Mouse (Mus musculus) cerebellum, adult 11 months (tissue): ENCODE results near the gene Olfr65.

Source experiments
- DNase-seq: peaks from one replicate; pipeline ENCODE4 v3.0.0; 2022

The Olfr65 gene

DNA sequence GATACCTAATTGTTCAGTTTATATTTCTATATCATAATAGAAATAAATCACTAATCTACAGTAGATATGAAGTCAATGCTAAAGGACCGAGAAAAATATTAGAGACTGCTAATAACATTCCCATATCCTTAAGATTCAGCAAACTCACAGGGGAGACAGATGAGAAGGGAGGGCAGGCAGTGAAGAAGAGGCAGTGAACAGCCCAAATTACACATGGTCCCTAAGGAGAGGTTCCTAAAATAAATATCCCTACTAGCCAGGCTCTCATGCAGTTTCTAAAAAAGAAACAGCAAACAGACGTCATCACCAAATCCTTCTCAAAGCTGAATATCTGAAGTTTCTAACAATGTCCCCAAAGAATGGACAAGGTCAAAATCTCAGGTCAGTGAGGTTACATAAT, at the start of gene Olfr65:
Olfr65 (plus strand) TSS at position 301 of the 400 bp plus-strand sequence.
- DNase-seq = no peak

DNA sequence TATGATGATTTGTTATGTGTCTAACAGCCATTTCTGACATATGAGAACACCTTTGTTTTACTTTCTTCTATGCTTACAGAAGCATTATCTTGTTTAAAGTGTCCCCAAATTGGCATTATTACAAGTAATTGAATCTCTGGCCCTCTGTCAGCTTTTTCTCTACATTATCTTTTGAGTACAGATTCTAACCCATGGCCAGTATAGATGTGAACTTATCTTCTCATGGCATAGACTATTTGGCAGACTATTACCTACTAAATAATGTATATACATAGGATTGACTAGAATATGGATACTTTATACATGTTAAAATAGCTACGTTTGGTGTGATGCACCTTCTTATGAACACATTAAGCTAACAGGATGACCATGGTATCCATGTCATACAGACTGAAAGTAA, 48.6 kb upstream of the Olfr65 start:
- no peak for DNase-seq

DNA sequence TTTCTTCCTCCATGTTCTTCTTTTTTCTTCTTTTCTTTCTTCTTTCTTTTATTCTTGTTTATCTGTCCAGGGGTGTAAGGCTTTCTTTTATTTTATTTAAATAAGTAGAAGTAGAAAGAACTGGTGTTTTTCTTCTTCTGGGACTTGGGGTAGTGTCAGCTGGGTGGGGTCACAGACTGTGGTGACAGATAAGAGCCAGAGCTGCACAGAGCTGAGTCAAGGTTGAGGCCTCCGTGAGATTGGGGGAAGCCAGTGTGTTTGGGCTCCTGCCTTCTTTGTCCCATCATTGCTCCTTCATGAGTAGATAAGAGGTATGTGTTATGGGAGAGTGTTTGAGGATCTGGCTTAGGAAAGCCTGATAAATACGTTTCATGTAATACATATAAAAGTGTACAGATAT, 44.2 kb upstream of the Olfr65 start:
- no peak for DNase-seq

GRCm38 (mm10) chr7:103860855-103861254, 42.4 kb upstream of the Olfr65 start:
- no peak for DNase-seq

DNA sequence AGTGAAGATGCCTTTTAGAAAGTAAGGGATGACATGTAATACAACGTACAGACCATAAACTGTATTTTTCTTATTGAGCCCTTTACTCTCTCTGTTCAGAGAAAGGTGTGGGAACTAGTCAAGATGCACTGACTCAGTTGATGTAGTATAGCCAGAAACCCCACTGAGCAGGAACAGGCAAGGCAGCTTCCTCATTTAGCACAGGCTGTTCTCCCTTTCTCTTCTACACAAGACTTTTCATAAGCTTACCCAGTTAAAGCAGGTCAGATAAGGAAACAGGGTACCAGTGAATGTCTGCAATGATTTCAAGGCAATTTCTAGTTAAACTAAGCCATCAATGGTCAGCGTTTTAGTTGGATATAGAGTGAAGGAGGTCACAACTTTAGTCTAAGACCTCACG, 41.8 kb upstream of the Olfr65 start:
- DNase-seq = no peak

- no peak for DNase-seq
These were observed 37.6 kb upstream of the Olfr65 start for GRCm38 (mm10) chr7:103865716-103866115.

DNA sequence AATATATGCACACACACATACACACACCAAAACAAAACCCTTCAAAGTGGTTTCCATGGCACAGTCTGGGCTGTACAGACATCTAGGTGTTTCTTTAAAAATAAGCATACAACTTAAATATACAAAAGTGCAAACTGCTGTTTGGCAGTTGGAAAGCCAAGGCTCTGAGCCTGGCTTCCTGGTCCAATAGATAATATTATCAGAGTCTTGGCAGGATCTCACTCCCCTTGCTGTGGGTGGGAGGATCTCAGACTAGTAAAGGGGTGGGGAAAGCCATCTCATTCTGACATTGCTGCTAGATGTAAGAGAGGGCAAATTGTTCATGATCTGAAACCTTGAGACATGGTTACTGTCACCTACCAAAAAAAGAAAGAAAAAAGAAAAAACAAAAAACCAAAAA, 32.6 kb upstream of the Olfr65 start:
- no peak for DNase-seq

GRCm38 (mm10) chr7:103873064-103873463, 30.2 kb upstream of the Olfr65 start:
- no peak for DNase-seq

- no peak for DNase-seq
These were observed 28.8 kb upstream of the Olfr65 start for GRCm38 (mm10) chr7:103874451-103874850.

GRCm38 (mm10) chr7:103877093-103877492, 26.2 kb upstream of the Olfr65 start:
- DNase-seq = no peak

DNA sequence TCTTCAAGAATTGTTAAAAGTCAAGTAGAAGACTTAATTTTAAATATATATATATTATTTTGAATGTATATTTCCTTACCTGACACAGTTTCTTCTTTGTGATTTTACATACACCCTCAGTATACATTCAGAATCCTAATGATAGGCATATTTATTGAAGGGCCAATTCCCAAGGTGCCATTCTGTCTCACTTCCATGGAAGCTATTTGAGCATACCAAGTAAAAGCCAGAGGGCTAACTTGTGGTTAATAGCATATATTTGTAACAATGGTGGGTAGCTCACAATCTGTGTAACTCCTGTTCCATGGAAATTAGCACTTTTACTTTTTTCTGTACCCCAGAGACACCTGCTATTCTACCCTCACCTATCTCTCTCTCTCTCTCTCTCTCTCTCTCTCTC, 17.1 kb upstream of the Olfr65 start, which contains the start of gene Olfr66:
Olfr66 (minus strand) TSS at position 101 of the 400 bp plus-strand sequence.
- no peak for DNase-seq

DNA sequence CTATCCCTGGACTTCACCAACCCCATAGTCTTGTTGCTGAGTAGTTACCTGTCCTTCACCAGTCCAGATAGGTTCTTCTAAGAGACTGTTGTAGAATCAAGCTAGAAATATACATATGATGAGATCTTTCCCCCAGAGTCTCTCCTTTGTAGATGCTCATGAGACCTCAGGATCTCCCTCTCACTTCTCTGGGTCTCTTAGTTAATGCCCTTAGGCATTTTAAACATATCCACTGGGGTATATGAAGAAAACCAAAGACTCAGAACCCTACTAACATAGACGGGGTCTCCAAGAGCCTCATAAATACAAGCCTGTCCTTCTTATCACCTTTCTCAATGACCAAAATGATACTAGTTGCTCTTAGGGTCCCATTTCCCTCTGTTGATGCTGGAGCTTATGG, 8.9 kb upstream of the Olfr65 start, which contains the start of gene Olfr64:
Olfr64 (minus strand) TSS at position 101 of the 400 bp plus-strand sequence.
- DNase-seq = no peak

DNA sequence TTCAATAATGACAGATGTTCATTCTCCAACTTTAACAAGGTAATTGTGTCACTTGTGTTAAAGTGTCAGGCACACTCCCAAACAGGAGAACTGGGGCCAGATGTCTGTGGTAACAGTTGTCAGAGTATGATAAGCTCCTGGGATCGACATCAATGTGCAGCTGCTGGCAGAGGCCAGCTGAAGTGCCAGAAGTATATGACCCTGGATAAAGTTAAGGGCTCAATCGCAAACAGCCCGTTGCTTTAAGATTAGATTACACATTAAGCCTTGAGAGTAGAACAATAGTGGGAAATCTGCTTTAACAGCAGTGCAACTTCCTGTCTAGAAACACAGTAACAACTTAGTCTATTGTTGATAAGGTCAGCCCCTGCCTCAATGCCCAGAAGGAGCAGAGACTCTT, 6.8 kb downstream of the Olfr65 start:
- no peak for DNase-seq

- DNase-seq = no peak
These were observed 9.8 kb downstream of the Olfr65 start for GRCm38 (mm10) chr7:103912969-103913511.

- no peak for DNase-seq
These were observed 12.1 kb downstream of the Olfr65 start for GRCm38 (mm10) chr7:103915338-103915737.

DNA sequence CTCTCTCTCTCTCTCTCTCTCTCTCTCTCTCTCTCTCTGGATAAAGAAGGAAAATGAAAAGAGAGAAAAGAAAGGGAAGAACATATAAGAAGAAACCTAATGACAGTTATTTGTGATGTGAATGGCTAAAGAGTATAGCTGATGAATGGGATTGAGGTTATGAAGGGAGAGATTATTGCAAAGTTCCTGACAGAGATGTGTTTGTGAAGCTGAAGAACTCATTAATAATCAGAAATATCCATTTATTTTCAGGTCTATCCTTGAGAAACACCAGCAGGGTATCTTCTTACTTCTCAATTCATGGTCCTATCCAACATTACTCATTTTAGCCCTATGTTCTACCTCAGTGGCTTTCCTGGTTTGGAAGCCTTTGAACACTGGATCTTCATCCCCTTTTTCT, 25.2 kb downstream of the Olfr65 start, which contains the start of gene Olfr631:
Olfr631 (plus strand) TSS at position 301 of the 400 bp plus-strand sequence.
- DNase-seq = no peak

DNA sequence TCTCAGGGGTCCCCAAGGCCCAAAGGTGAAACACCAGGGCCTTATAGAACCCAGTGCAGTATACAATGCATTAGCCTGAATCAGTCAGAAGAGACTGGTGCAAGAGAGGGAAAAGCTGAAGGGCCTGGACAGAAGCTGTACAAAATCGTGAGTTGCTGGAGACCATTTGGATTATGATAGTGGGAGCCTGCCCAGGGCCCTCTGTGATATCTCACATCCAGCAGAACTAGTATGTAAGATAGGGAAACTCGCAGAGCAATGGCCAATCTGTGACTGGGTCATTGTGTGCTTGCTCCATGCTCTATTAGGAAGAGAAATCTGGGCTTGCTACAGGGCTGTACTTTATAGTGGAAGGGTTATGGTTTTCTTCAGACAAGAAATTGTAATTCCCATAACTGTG, 31.0 kb downstream of the Olfr65 start, which contains the start of gene Olfr632:
Olfr632 (plus strand) TSS at position 84 of the 400 bp plus-strand sequence.
- no peak for DNase-seq

DNA sequence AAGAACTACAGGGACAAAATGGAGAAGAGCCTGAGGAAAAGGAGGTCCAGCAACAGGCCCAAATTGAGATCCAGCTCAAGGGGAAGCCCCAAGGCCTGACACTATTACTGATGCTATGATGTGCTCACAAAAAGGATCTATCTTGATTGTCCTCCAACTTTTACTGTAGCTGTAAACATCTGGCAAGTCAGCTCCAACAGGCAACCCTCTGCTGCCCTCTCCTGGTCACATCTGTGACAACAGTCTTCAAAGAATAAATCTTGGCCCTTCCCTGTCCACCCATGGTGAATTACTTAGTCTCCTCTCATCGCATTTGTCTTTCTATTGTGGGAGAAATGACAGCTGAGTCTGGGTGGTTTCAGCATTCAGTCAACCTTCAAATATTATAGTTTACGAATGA, 39.4 kb downstream of the Olfr65 start:
- DNase-seq = no peak

GRCm38 (mm10) chr7:103944137-103944536, 40.9 kb downstream of the Olfr65 start, which contains the start of gene Olfr633:
Gene Olfr633, plus strand, starts transcription at chr7:103944437.
- DNase-seq = no peak
